Mouse (Mus musculus) megakaryocyte, embryonic 14.5 days (primary cell): ENCODE data around the gene Gm13695. TPM values are rescaled to one million over a fixed set of nuclear protein-coding genes. Genes with fewer than 3 reads are reported as not detected.
"Not testable (repeated sequence)": the region's sequence is repeated elsewhere in the genome, so short reads cannot be mapped to it uniquely, and the experiment has no call there.

Source experiments
- H3K27me3 ChIP-seq: replicated peaks from 2 replicates; pipeline ENCODE3; 2012; ENCODE audit warnings: inconsistent platforms
- H3K36me3 ChIP-seq: replicated peaks from 2 replicates; pipeline ENCODE3; 2012; ENCODE audit warnings: low read length, inconsistent platforms, mixed read lengths
- H3K4me1 ChIP-seq: 2 replicates; pipeline ENCODE4 v1.6.1; 2012; ENCODE audit warnings: inconsistent platforms
- H3K4me3 ChIP-seq: replicated peaks from 2 replicates; pipeline ENCODE3; 2012; ENCODE audit warnings: moderate library complexity, mild to moderate bottlenecking, inconsistent platforms
- H3K9me3 ChIP-seq: 2 replicates; pipeline ENCODE4 v1.6.1; 2012; ENCODE audit warnings: inconsistent platforms
- FLI1 ChIP-seq: IDR thresholded peaks from 2 replicates; pipeline ENCODE4 v1.6.1; 2012; ENCODE audit warnings: low read length, inconsistent platforms, mixed read lengths
- GATA1 ChIP-seq: IDR thresholded peaks from 3 replicates; pipeline ENCODE4 v1.6.1; 2012; ENCODE audit warnings: mixed read lengths, low read length, inconsistent platforms, borderline replicate concordance
- polyA plus RNA-seq: library from polyadenylated mRNA; stranded (reverse); fragments of >175 nt; gene quantifications from 2 replicates; pipeline ENCODE4 v1.2.3, GENCODE M21; 2012; ENCODE audit warnings: low replicate concordance; ENCODE audit not compliant: insufficient read depth

Gene Gm13695
- polyA plus RNA-seq, 1 experiment: not detected

- Histone ChIP-seq H3K4me1 (peaks cover 32% of the 10 kb centered on the region), H3K9me3 (no peaks in the 10 kb centered on the region), H3K36me3 (no peaks in the 10 kb centered on the region), H3K4me3 (no peak overlapping the region), H3K27me3 (no peaks in the 10 kb centered on the region)
- TF ChIP-seq FLI1: no peak
Observed at GRCm38 (mm10) chr2:84008913-84009312, 41.8 kb downstream of the Gm13695 start.

- Histone ChIP-seq H3K27me3 (no peaks in the 10 kb centered on the region), H3K36me3 (no peaks in the 10 kb centered on the region), H3K9me3 (no peaks in the 10 kb centered on the region), H3K4me3 (peak overlapping the region; percentile 62), H3K4me1 (peaks cover 36% of the 10 kb centered on the region)
- no peak for TF ChIP-seq GATA1
- TF ChIP-seq FLI1: no peak
Observed at GRCm38 (mm10) chr2:84009818-84010217, 42.7 kb downstream of the Gm13695 start.

- Histone ChIP-seq H3K4me3 (no peak overlapping the region), H3K9me3 (no peaks in the 10 kb centered on the region), H3K4me1 (peaks cover 39% of the 10 kb centered on the region), H3K36me3 (no peaks in the 10 kb centered on the region), H3K27me3 (no peaks in the 10 kb centered on the region)
- TF ChIP-seq GATA1: no peak
- no peak for TF ChIP-seq FLI1
Observed at GRCm38 (mm10) chr2:84014572-84014971, 47.5 kb downstream of the Gm13695 start.

- H3K36me3 ChIP-seq: not testable (repeated sequence)
- peaks cover 45% of the 10 kb centered on the region for H3K4me1 ChIP-seq
Observed at GRCm38 (mm10) chr2:84016291-84016690, 49.2 kb downstream of the Gm13695 start.

GRCm38 (mm10) chr2:84018330-84018729 is 51.2 kb downstream of the Gm13695 start:
- no peaks in the 10 kb centered on the region for H3K36me3 ChIP-seq
- no peaks in the 10 kb centered on the region for H3K9me3 ChIP-seq
- no peaks in the 10 kb centered on the region for H3K27me3 ChIP-seq
- H3K4me1 ChIP-seq: peaks cover 56% of the 10 kb centered on the region
- no peak for TF ChIP-seq GATA1
- no peak for TF ChIP-seq FLI1
- H3K4me3 ChIP-seq: no peak overlapping the region

More at GRCm38 (mm10) chr2:84016291-84016690, 49.2 kb downstream of the Gm13695 start:
- not testable (repeated sequence) for H3K4me3 ChIP-seq, H3K9me3 ChIP-seq, H3K27me3 ChIP-seq

Other genes with a start within 250 kb of the Gm13695 start
- gene Itgav, start 242.9 kb upstream of the Gm13695 start, polyA plus RNA-seq: 7.1 and 10.6 TPM in 2 replicates
- gene Fam171b, start 154.7 kb upstream of the Gm13695 start, polyA plus RNA-seq: not detected in 2 replicates
- gene Zswim2, start 26.1 kb upstream of the Gm13695 start, polyA plus RNA-seq: not detected in 2 replicates
- 0.66 TPM in 1 of 2 replicates, not detected in the other for gene Gm13698, start 11.6 kb upstream of the Gm13695 start, polyA plus RNA-seq
- gene Gm13693, start 5.8 kb upstream of the Gm13695 start, polyA plus RNA-seq: 0.66 TPM in 1 of 2 replicates, not detected in the other
- 0.66 TPM in 1 of 2 replicates, not detected in the other for gene Gm13696, start 5.8 kb downstream of the Gm13695 start, polyA plus RNA-seq
- 0.66 TPM in 1 of 2 replicates, not detected in the other for gene Gm13694, start 11.6 kb downstream of the Gm13695 start, polyA plus RNA-seq
- 0.66 TPM in 1 of 2 replicates, not detected in the other for gene Gm13697, start 17.4 kb downstream of the Gm13695 start, polyA plus RNA-seq
- gene Gm13691, start 23.2 kb downstream of the Gm13695 start, polyA plus RNA-seq: 0.66 TPM in 1 of 2 replicates, not detected in the other